11 mouse cellular contexts compared by ENCODE assay signal in genomic region chr6:136536121-136536520, GRCm38 (mm10). TPM values are rescaled to one million over a fixed set of nuclear protein-coding genes. Genes with fewer than 3 reads are reported as not detected.
A peak's percentile ranks its signal among the peaks of the same experiment; 100 is the strongest.
DNase-seq lines count a peak whose midpoint lies in the region; ATAC-seq lines count a peak whose summit lies in the region.
"Had no signal": no experiment of that assay in that cellular context is flagged by ENCODE, and none has a peak within 500 bp of the region (broad histone marks: within the 10 kb centered on the region; RNA-seq: fewer than 3 reads in every experiment).

No protein-coding gene starts in this region.

- H3K9ac ChIP-seq in midbrain, embryonic 11.5 days (ENCODE audit: low read length): 0 out of 2 replicates have a peak overlapping the region, but pooled peaks have one; percentile 2

- peaks cover 7% of the 10 kb centered on the region; the same call in 1 of the 2 replicates for H3K36me3 ChIP-seq in midbrain, embryonic 11.5 days (ENCODE audit: control insufficient read depth, insufficient read depth, low read length)

- WGBS in midbrain, embryonic 11.5 days: 60% methylated on average over 5 of the region's 5 CpGs

- H3K4me3 ChIP-seq in midbrain, embryonic 11.5 days (ENCODE audit: low read depth, low read length): no peak overlapping the region

- peak; percentile 29 for DNase-seq in heart, adult 11 months
- DNase-seq in heart, postnatal 36 days: no peak
- DNase-seq in retina, embryonic 14.5 days (ENCODE audit: low spot score): peak; percentile 23
- no peak for DNase-seq in retina, postnatal 1 day
- DNase-seq in midbrain, embryonic 11.5 days (ENCODE audit: low spot score, missing footprints): no peak
- DNase-seq in right cerebral cortex, adult 18-20 months: no peak
- no peak for DNase-seq in MN1 (ENCODE audit: low spot score)
- no peak for DNase-seq in ovary, postnatal 36 days (ENCODE audit: low spot score)
- DNase-seq: adrenal gland, postnatal 25 days had no signal

- H3K27me3 ChIP-seq in midbrain, embryonic 11.5 days (ENCODE audit: control insufficient read depth, insufficient read depth, low read length): no peaks in the 10 kb centered on the region
- H3K27me3 ChIP-seq: Patski had no signal

- no peak for ATAC-seq in midbrain, embryonic 11.5 days (ENCODE audit: low FRiP score)
- ATAC-seq: Patski had no signal

- no peak overlapping the region for H3K4me2 ChIP-seq in midbrain, embryonic 11.5 days

- H3K27ac ChIP-seq in midbrain, embryonic 11.5 days (ENCODE audit: low read depth, low read length): peak overlapping the region; percentile 48; the same call in 1 of the 2 replicates
- H3K27ac ChIP-seq: kidney, postnatal 0 days had no signal

- H3K4me1 ChIP-seq in midbrain, embryonic 11.5 days (ENCODE audit: control insufficient read depth, insufficient read depth, low read length): peaks cover 19% of the 10 kb centered on the region

- no peaks in the 10 kb centered on the region for H3K9me3 ChIP-seq in midbrain, embryonic 11.5 days (ENCODE audit: control insufficient read depth, low read length)

- intact Hi-C loops in heart, postnatal 36 days (cut with DNase I): no loop called here

RNA-seq across cellular contexts. Expression of gene Atf7ip, which starts 30.2 kb away (rescaled TPM):
- total RNA-seq in heart, postnatal 36 days (2021): 10 to 100 TPM; 78.1 to 88.5 TPM
- 43.4 and 46.8 TPM in 2 replicates for polyA plus RNA-seq in midbrain, embryonic 11.5 days (2014; fragmentation: Nextera tagmentation; extraction: Ambion mirVana)

Comparison
In these comparisons a context has a peak if more than half of its experiments do, and no peak if none do; other contexts are left out.
1. DNase-seq: peak in heart, adult 11 months (single experiment) and retina, embryonic 14.5 days (single experiment); none in heart, postnatal 36 days (0 of 2), retina, postnatal 1 day (single experiment), midbrain, embryonic 11.5 days (single experiment), right cerebral cortex, adult 18-20 months (single experiment), MN1 (single experiment) and ovary, postnatal 36 days (single experiment).